Mouse (Mus musculus): ENCODE measurements around the gene Nckap1l. TPM values are rescaled to one million over a fixed set of nuclear protein-coding genes. Genes with fewer than 3 reads are reported as not detected.

Nckap1l gene
- polyA plus RNA-seq, 2 experiments, result 3.9 to 4.5 TPM

DNA sequence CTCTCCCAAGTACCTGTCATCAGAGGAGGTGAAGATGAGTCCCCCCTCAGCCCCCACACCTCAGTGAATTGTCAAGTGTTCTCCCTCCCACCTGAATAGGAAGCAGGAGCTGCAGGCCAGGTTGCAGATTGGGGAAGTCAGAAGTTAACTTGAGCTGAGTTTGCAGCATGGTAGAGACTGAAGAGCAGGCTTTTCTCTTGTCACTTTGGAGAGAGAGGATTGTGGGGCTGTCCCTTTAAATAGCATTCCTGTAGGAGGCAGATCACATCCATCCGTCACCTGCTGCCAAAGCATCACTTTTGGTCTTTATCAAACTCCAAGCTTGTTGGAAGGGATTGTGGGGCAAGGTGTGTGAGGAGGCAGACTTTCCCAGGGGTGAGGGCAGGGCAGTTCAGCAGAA, 47.1 kb downstream of the Nckap1l start:
- Histone ChIP-seq H3K27ac (replicated peaks; ENCODE audit: low read depth, low read length) (no peak overlapping the region), H3K4me3 (replicated peaks; ENCODE audit: low read length) (no peak overlapping the region), H3K36me3 (ENCODE audit: control insufficient read depth, insufficient read depth, low read length) (no peaks in the 10 kb centered on the region), H3K9me3 (ENCODE audit: control insufficient read depth, low read length) (no peaks in the 10 kb centered on the region), H3K9ac (ENCODE audit: low read depth, low read length, severe bottlenecking) (no peak overlapping the region), H3K4me1 (ENCODE audit: control insufficient read depth, insufficient read depth, low read length) (peaks cover 9% of the 10 kb centered on the region; the same call in 1 of the 2 replicates), H3K27me3 (ENCODE audit: control insufficient read depth, insufficient read depth, low read length) (peaks cover 16% of the 10 kb centered on the region), H3K4me2 (replicated peaks; ENCODE audit: low read depth, low read length, severe bottlenecking) (no peak overlapping the region)
- 69% methylated on average over 1 of the region's 1 CpGs for WGBS
- no peak for TF ChIP-seq POLR2A (IDR thresholded peaks at IDR 0.05; ENCODE audit: borderline replicate concordance, extremely low read depth, insufficient read depth, insufficient read length)
- ATAC-seq (ENCODE audit: low FRiP score, low read depth) (no peak), DNase-seq (ENCODE audit: low spot score) (no peak)

GRCm38 (mm10) chr15:103501186-103501585, 47.6 kb downstream of the Nckap1l start:
- WGBS, result 57% methylated on average over 2 of the region's 2 CpGs
- peaks cover 9% of the 10 kb centered on the region; the same call in 1 of the 2 replicates for H3K4me1 ChIP-seq (ENCODE audit: control insufficient read depth, insufficient read depth, low read length)
- no peak overlapping the region for H3K4me3 ChIP-seq (replicated peaks; ENCODE audit: low read length)
- TF ChIP-seq POLR2A (IDR thresholded peaks at IDR 0.05; ENCODE audit: borderline replicate concordance, extremely low read depth, insufficient read depth, insufficient read length), result no peak
- H3K27ac ChIP-seq (replicated peaks; ENCODE audit: low read depth, low read length), result no peak overlapping the region
- peaks cover 16% of the 10 kb centered on the region for H3K27me3 ChIP-seq (ENCODE audit: control insufficient read depth, insufficient read depth, low read length)
- no peak for ATAC-seq (ENCODE audit: low FRiP score, low read depth)
- H3K36me3 ChIP-seq (ENCODE audit: control insufficient read depth, insufficient read depth, low read length), result no peaks in the 10 kb centered on the region
- no peak overlapping the region for H3K4me2 ChIP-seq (replicated peaks; ENCODE audit: low read depth, low read length, severe bottlenecking)
- H3K9ac ChIP-seq (ENCODE audit: low read depth, low read length, severe bottlenecking), result no peak overlapping the region
- H3K9me3 ChIP-seq (ENCODE audit: control insufficient read depth, low read length), result no peaks in the 10 kb centered on the region
- no peak for DNase-seq (ENCODE audit: low spot score)

DNA sequence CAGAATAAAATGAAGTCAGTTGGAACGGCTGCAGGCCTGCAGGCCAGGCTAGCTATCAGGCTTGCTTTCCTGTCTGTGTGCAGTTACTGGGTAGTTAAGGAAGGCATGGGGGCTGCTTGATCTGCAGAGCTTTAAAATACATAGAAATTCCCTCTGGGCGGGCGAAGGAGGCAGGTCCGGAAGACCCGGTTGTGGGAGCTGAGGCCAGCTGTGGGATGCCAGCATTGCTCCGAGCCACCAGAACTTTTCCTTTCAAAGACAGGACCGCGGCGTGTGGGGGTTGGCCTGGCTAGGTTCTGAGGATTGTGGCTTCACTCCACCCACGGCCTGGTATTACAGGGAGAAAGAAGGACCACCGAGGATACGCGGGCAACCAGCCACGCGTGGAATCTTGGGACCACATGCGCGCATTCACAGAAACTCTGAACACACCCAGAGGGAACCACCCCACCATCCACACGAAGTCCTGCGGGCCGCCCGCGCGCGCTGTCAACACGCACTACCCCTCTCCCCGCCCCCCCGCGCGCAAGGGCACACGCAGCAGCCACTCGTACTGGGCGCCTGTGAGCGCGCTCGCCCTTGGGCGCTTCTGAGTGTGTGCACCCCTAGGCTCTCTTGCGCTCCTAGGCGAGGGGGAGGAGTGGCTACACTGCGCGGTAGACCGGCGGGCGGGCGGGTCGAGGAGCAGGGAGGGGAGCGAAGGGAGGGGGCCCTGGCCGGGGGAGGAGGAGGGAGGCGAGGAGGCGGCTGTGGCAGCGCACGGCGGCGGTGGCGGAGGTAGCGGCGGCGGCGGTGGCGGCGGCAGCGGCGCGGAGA, 49.0 kb downstream of the Nckap1l start, which contains the start of gene Pde1b:
Gene Pde1b, plus strand, starts transcription at position 600 of the 816 bp plus-strand sequence.
- 0 out of 2 replicates have a peak within 1 kb of the TSS, but pooled peaks have one; percentile 26 for H3K27ac ChIP-seq (replicated peaks; ENCODE audit: low read depth, low read length)
- H3K9me3 ChIP-seq (ENCODE audit: control insufficient read depth, low read length), result no peaks in the 10 kb centered on the region
- peak; percentile 44 for DNase-seq (ENCODE audit: low spot score)
- ATAC-seq (ENCODE audit: low FRiP score, low read depth), result peak; percentile 82
- H3K4me3 ChIP-seq (replicated peaks; ENCODE audit: low read length), result peak within 1 kb of the TSS; percentile 55
- peaks cover 9% of the 10 kb centered on the region; the same call in 1 of the 2 replicates for H3K4me1 ChIP-seq (ENCODE audit: control insufficient read depth, insufficient read depth, low read length)
- under 1% methylated on average over 39 of the region's 63 CpGs for WGBS
- H3K9ac ChIP-seq (ENCODE audit: low read depth, low read length, severe bottlenecking), result peak within 1 kb of the TSS; percentile 58
- peak within 1 kb of the TSS; percentile 92 for H3K4me2 ChIP-seq (replicated peaks; ENCODE audit: low read depth, low read length, severe bottlenecking)
- TF ChIP-seq POLR2A (IDR thresholded peaks at IDR 0.05; ENCODE audit: borderline replicate concordance, extremely low read depth, insufficient read depth, insufficient read length), result no peak
- H3K27me3 ChIP-seq (ENCODE audit: control insufficient read depth, insufficient read depth, low read length), result peaks cover 16% of the 10 kb centered on the region
- no peaks in the 10 kb centered on the region for H3K36me3 ChIP-seq (ENCODE audit: control insufficient read depth, insufficient read depth, low read length)

DNA sequence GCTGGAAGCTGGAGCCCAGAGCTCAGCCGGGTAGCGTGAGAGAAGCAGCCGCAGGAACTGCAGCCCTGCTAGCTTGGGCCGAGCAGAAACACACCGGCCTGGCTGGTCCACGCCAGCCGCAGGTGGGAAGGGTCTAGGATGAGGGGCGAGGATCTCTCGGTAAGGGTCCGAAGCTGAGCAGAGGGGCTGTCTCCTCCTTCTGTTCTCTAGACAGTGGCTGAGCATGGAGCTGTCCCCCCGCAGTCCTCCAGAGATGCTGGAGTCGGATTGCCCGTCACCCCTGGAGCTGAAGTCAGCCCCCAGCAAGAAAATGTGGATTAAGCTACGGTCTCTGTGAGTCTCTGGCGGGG, 49.6 kb downstream of the Nckap1l start:
- no peaks in the 10 kb centered on the region for H3K36me3 ChIP-seq (ENCODE audit: control insufficient read depth, insufficient read depth, low read length)
- 0 out of 2 replicates have a peak overlapping the region, but pooled peaks have one; percentile 26 for H3K27ac ChIP-seq (replicated peaks; ENCODE audit: low read depth, low read length)
- TF ChIP-seq POLR2A (IDR thresholded peaks at IDR 0.05; ENCODE audit: borderline replicate concordance, extremely low read depth, insufficient read depth, insufficient read length), result no peak
- peaks cover 16% of the 10 kb centered on the region for H3K27me3 ChIP-seq (ENCODE audit: control insufficient read depth, insufficient read depth, low read length)
- peak overlapping the region; percentile 92 for H3K4me2 ChIP-seq (replicated peaks; ENCODE audit: low read depth, low read length, severe bottlenecking)
- peak overlapping the region; percentile 55 for H3K4me3 ChIP-seq (replicated peaks; ENCODE audit: low read length)
- 2% methylated on average over 12 of the region's 15 CpGs for WGBS
- peaks cover 5% of the 10 kb centered on the region; the same call in 1 of the 2 replicates for H3K4me1 ChIP-seq (ENCODE audit: control insufficient read depth, insufficient read depth, low read length)
- peak overlapping the region; percentile 58 for H3K9ac ChIP-seq (ENCODE audit: low read depth, low read length, severe bottlenecking)
- DNase-seq (ENCODE audit: low spot score) (no peak), ATAC-seq (ENCODE audit: low FRiP score, low read depth) (peak; percentile 45; the same call in 1 of the 2 replicates)
- H3K9me3 ChIP-seq (ENCODE audit: control insufficient read depth, low read length), result no peaks in the 10 kb centered on the region

- H3K36me3 ChIP-seq (ENCODE audit: control insufficient read depth, insufficient read depth, low read length), result no peaks in the 10 kb centered on the region
- no peak for TF ChIP-seq POLR2A (IDR thresholded peaks at IDR 0.05; ENCODE audit: borderline replicate concordance, extremely low read depth, insufficient read depth, insufficient read length)
- peak overlapping the region; percentile 92 for H3K4me2 ChIP-seq (replicated peaks; ENCODE audit: low read depth, low read length, severe bottlenecking)
- peak overlapping the region; percentile 58; the same call in 1 of the 2 replicates for H3K9ac ChIP-seq (ENCODE audit: low read depth, low read length, severe bottlenecking)
- no peak overlapping the region for H3K27ac ChIP-seq (replicated peaks; ENCODE audit: low read depth, low read length)
- no peak for DNase-seq (ENCODE audit: low spot score)
- peaks cover 16% of the 10 kb centered on the region for H3K27me3 ChIP-seq (ENCODE audit: control insufficient read depth, insufficient read depth, low read length)
- H3K4me3 ChIP-seq (replicated peaks; ENCODE audit: low read length), result peak overlapping the region; percentile 55
- H3K4me1 ChIP-seq (ENCODE audit: control insufficient read depth, insufficient read depth, low read length), result peaks cover 5% of the 10 kb centered on the region; the same call in 1 of the 2 replicates
- no peak for ATAC-seq (ENCODE audit: low FRiP score, low read depth)
- H3K9me3 ChIP-seq (ENCODE audit: control insufficient read depth, low read length), result no peaks in the 10 kb centered on the region
- 46% methylated on average over 12 of the region's 12 CpGs for WGBS
Measured at GRCm38 (mm10) chr15:103503660-103504059, 50.1 kb downstream of the Nckap1l start.

Measured in limb, embryonic 14.5 days (tissue).